Mouse (Mus musculus): ENCODE measurements around the gene Ece1. TPM values are rescaled to one million over a fixed set of nuclear protein-coding genes. Genes with fewer than 3 reads are reported as not detected.

Ece1 gene
- polyA plus RNA-seq, 1 experiment, result 6.0 TPM

GRCm38 (mm10) chr4:137892713-137893242, 30.7 kb downstream of the Ece1 start:
- H3K36me3 ChIP-seq (ENCODE audit: control insufficient read depth, insufficient read depth, low read length), result no peaks in the 10 kb centered on the region
- no peaks in the 10 kb centered on the region for H3K27me3 ChIP-seq (ENCODE audit: control insufficient read depth, insufficient read depth, low read length)
- no peak for TF ChIP-seq CTCF (IDR thresholded peaks at IDR 0.05; ENCODE audit: control insufficient read depth, insufficient read depth, insufficient replicate concordance, low read depth, low read length)
- TF ChIP-seq POLR2A (IDR thresholded peaks at IDR 0.05; ENCODE audit: control insufficient read depth, low read depth, low read length), result peak; percentile 30; the same call in 1 of the 2 replicates
- H3K27ac ChIP-seq (ENCODE audit: control insufficient read depth, insufficient read depth, low read depth, low read length), result no peak overlapping the region
- peak overlapping the region; percentile 71 for H3K4me3 ChIP-seq (ENCODE audit: control insufficient read depth, low read depth, low read length)
- H3K4me1 ChIP-seq (ENCODE audit: control insufficient read depth, insufficient read depth, low read length), result peaks cover 12% of the 10 kb centered on the region

DNA sequence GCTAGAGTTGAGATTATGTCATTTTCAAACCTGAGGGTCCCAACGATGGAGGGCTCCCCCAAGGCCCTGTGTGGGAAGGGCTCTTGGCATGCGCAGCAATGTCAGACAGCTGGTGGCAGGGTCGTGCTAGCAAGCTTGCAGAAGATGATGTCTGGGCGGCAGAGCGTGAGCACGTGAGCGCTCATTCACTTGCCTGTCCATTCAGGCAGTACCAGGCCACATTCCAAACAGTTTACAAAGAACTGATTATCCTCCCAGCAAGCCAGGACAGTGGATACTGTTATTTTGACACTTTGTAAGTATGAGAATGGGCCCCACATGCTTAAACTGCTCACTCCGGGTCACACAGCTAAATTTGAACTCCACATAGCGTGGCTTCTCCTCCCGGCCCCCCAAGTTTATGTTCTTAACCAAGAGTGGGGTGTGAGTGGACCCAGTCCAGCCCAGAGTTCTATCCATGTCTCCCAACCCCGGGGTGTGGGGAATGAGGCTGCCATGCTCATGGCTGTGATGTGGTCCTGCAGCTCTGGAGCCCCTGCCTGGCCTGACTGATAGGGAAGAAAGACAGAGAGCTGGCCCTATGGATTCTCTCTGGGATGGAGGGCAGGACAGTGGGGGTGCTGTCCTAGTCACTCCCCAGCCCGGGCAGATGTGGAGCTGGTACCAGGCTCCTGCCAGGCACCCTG, 34.7 kb downstream of the Ece1 start:
- no peak for TF ChIP-seq POLR2A (IDR thresholded peaks at IDR 0.05; ENCODE audit: control insufficient read depth, low read depth, low read length)
- peak overlapping the region; percentile 32 for H3K27ac ChIP-seq (ENCODE audit: control insufficient read depth, insufficient read depth, low read depth, low read length)
- peaks cover 12% of the 10 kb centered on the region for H3K4me1 ChIP-seq (ENCODE audit: control insufficient read depth, insufficient read depth, low read length)
- H3K36me3 ChIP-seq (ENCODE audit: control insufficient read depth, insufficient read depth, low read length), result no peaks in the 10 kb centered on the region
- H3K4me3 ChIP-seq (ENCODE audit: control insufficient read depth, low read depth, low read length), result no peak overlapping the region
- no peaks in the 10 kb centered on the region for H3K27me3 ChIP-seq (ENCODE audit: control insufficient read depth, insufficient read depth, low read length)

DNA sequence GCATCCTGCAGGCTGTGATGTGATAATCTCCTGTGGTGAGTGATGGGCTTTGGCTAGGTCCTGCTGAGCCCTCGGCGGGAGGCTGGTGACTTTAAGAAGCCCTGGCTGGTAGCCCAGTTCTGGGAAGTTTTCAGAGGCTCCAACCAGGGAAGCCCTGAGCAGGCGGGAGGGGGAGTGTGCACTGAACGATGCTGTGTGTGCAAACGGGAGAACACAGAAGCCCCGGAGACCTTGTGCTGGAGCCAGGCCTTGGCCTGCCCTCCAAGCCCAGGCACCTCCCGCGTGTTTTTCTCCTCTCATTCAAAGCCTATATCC, 35.2 kb downstream of the Ece1 start:
- Histone ChIP-seq H3K27me3 (ENCODE audit: control insufficient read depth, insufficient read depth, low read length) (no peaks in the 10 kb centered on the region), H3K36me3 (ENCODE audit: control insufficient read depth, insufficient read depth, low read length) (no peaks in the 10 kb centered on the region), H3K4me1 (ENCODE audit: control insufficient read depth, insufficient read depth, low read length) (peaks cover 11% of the 10 kb centered on the region), H3K27ac (ENCODE audit: control insufficient read depth, insufficient read depth, low read depth, low read length) (no peak overlapping the region), H3K4me3 (ENCODE audit: control insufficient read depth, low read depth, low read length) (no peak overlapping the region)
- TF ChIP-seq CTCF (IDR thresholded peaks at IDR 0.05; ENCODE audit: control insufficient read depth, insufficient read depth, insufficient replicate concordance, low read depth, low read length), result no peak
- TF ChIP-seq POLR2A (IDR thresholded peaks at IDR 0.05; ENCODE audit: control insufficient read depth, low read depth, low read length), result no peak

- H3K27me3 ChIP-seq (ENCODE audit: control insufficient read depth, insufficient read depth, low read length), result no peaks in the 10 kb centered on the region
- no peak overlapping the region for H3K27ac ChIP-seq (ENCODE audit: control insufficient read depth, insufficient read depth, low read depth, low read length)
- peaks cover 3% of the 10 kb centered on the region for H3K4me1 ChIP-seq (ENCODE audit: control insufficient read depth, insufficient read depth, low read length)
- H3K36me3 ChIP-seq (ENCODE audit: control insufficient read depth, insufficient read depth, low read length), result no peaks in the 10 kb centered on the region
- H3K4me3 ChIP-seq (ENCODE audit: control insufficient read depth, low read depth, low read length), result no peak overlapping the region
- no peak for TF ChIP-seq POLR2A (IDR thresholded peaks at IDR 0.05; ENCODE audit: control insufficient read depth, low read depth, low read length)
- TF ChIP-seq CTCF (IDR thresholded peaks at IDR 0.05; ENCODE audit: control insufficient read depth, insufficient read depth, insufficient replicate concordance, low read depth, low read length), result no peak
These were observed 36.5 kb downstream of the Ece1 start for GRCm38 (mm10) chr4:137898490-137898889.

DNA sequence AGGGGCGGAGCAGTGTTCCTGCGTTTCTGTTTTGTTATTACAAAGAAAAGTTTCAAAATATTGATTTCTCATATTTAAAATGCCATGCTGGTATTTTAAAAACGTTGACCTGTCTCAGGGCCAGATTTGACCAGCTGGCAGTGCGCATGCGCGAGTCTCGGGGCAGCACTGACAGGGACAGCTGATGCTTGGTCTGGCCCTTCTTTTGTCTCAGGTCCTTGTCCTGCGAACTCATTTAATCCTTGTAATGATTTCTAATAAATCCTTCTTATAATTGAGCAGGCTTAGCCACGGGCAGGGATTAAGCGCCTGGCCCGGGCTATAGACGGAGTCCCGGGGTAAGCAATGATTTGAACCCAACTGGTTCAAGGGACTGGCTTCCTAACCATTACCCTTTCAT, 40.2 kb downstream of the Ece1 start:
- Histone ChIP-seq H3K4me1 (ENCODE audit: control insufficient read depth, insufficient read depth, low read length) (no peaks in the 10 kb centered on the region; the same call in 1 of the 2 replicates), H3K27ac (ENCODE audit: control insufficient read depth, insufficient read depth, low read depth, low read length) (no peak overlapping the region), H3K27me3 (ENCODE audit: control insufficient read depth, insufficient read depth, low read length) (no peaks in the 10 kb centered on the region), H3K36me3 (ENCODE audit: control insufficient read depth, insufficient read depth, low read length) (no peaks in the 10 kb centered on the region), H3K4me3 (ENCODE audit: control insufficient read depth, low read depth, low read length) (no peak overlapping the region)
- TF ChIP-seq POLR2A (IDR thresholded peaks at IDR 0.05; ENCODE audit: control insufficient read depth, low read depth, low read length) (no peak), CTCF (IDR thresholded peaks at IDR 0.05; ENCODE audit: control insufficient read depth, insufficient read depth, insufficient replicate concordance, low read depth, low read length) (no peak)

DNA sequence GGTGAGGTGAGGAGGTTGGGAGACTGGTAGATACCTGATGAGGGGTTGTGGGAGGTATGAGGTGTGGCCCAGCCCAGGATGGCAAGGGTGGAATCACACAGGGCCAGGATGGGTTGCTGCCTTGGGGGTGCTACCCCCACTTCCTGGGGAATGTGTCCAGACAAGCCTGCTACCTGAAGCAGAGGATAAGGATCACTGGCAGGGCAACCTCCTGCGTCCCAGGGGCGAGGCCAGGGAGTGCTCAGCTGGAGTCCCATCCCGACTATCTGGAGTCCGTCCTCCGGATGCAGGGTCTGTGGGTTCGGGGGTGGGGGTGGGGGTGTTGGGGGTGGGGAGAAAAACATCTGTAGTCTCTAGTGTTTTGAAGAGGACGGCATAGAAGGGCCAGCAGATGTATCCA, 40.8 kb downstream of the Ece1 start:
- no peaks in the 10 kb centered on the region for H3K27me3 ChIP-seq (ENCODE audit: control insufficient read depth, insufficient read depth, low read length)
- TF ChIP-seq CTCF (IDR thresholded peaks at IDR 0.05; ENCODE audit: control insufficient read depth, insufficient read depth, insufficient replicate concordance, low read depth, low read length) (no peak), POLR2A (IDR thresholded peaks at IDR 0.05; ENCODE audit: control insufficient read depth, low read depth, low read length) (no peak)
- no peak overlapping the region for H3K27ac ChIP-seq (ENCODE audit: control insufficient read depth, insufficient read depth, low read depth, low read length)
- H3K36me3 ChIP-seq (ENCODE audit: control insufficient read depth, insufficient read depth, low read length), result no peaks in the 10 kb centered on the region
- no peak overlapping the region for H3K4me3 ChIP-seq (ENCODE audit: control insufficient read depth, low read depth, low read length)
- no peaks in the 10 kb centered on the region for H3K4me1 ChIP-seq (ENCODE audit: control insufficient read depth, insufficient read depth, low read length)

GRCm38 (mm10) chr4:137904956-137905551, 43.0 kb downstream of the Ece1 start:
- H3K36me3 ChIP-seq (ENCODE audit: control insufficient read depth, insufficient read depth, low read length), result no peaks in the 10 kb centered on the region
- no peak for TF ChIP-seq CTCF (IDR thresholded peaks at IDR 0.05; ENCODE audit: control insufficient read depth, insufficient read depth, insufficient replicate concordance, low read depth, low read length)
- TF ChIP-seq POLR2A (IDR thresholded peaks at IDR 0.05; ENCODE audit: control insufficient read depth, low read depth, low read length), result no peak
- H3K27me3 ChIP-seq (ENCODE audit: control insufficient read depth, insufficient read depth, low read length), result no peaks in the 10 kb centered on the region
- H3K4me1 ChIP-seq (ENCODE audit: control insufficient read depth, insufficient read depth, low read length), result no peaks in the 10 kb centered on the region
- H3K4me3 ChIP-seq (ENCODE audit: control insufficient read depth, low read depth, low read length), result no peak overlapping the region
- H3K27ac ChIP-seq (ENCODE audit: control insufficient read depth, insufficient read depth, low read depth, low read length), result no peak overlapping the region

Data from testis, adult 2 months (tissue).